Mouse (Mus musculus) macrophage (primary cell): ENCODE results near the gene Traf3. TPM values are rescaled to one million over a fixed set of nuclear protein-coding genes. Genes with fewer than 3 reads are reported as not detected.

Source experiments
- H3K27ac ChIP-seq: fragments of 350-480 bp; formaldehyde crosslinking; 2 replicates; pipeline ENCODE4 v1.9.0; 2021
- H3K36me3 ChIP-seq: fragments of 350-480 bp; formaldehyde crosslinking; 2 replicates; pipeline ENCODE4 v1.9.0; 2021; ENCODE audit errors: inconsistent target
- H3K4me3 ChIP-seq: fragments of 350-480 bp; formaldehyde crosslinking; 2 replicates; pipeline ENCODE4 v1.9.0; 2021; ENCODE audit errors: inconsistent target
- H3K79me2 ChIP-seq: fragments of 350-480 bp; formaldehyde crosslinking; 2 replicates; pipeline ENCODE4 v1.9.0; 2021; ENCODE audit errors: inconsistent target
- WGBS: methylation state at CpG from one replicate; pipeline ENCODE4 v1.1.7; 2026; ENCODE audit warnings: inconsistent platforms; ENCODE audit not compliant: missing documents; 5-methylcytosine and 5-hydroxymethylcytosine counted together
- polyA plus RNA-seq: library from polyadenylated mRNA; stranded (reverse); fragments of 250-400 nt; gene quantifications from 3 replicates; pipeline ENCODE4 v1.2.4, GENCODE M21; 2018; ENCODE audit warnings: inconsistent platforms

The Traf3 gene
- polyA plus RNA-seq, 1 experiment from 2014 or later, result 9.0 TPM

- Histone ChIP-seq H3K27ac (peak overlapping the region; percentile 61), H3K4me3 (no peak overlapping the region; the same call in 1 of the 2 replicates), H3K79me2 (peaks cover 34% of the 10 kb centered on the region), H3K36me3 (no peaks in the 10 kb centered on the region)
- 73% methylated on average over 10 of the region's 10 CpGs for WGBS
Observed at GRCm38 (mm10) chr12:111165146-111165812, 891 bp upstream of the Traf3 start.

GRCm38 (mm10) chr12:111166681-111167289 lies 615 bp downstream of the Traf3 start:
- peak overlapping the region; percentile 45; the same call in 1 of the 2 replicates for H3K27ac ChIP-seq
- under 1% methylated on average over 48 of the region's 48 CpGs for whole genome bisulfite sequencing

GRCm38 (mm10) chr12:111168891-111169290 lies 2.7 kb downstream of the Traf3 start:
- no peak overlapping the region for H3K27ac ChIP-seq
- WGBS, result 96% methylated on average over 4 of the region's 4 CpGs

More at GRCm38 (mm10) chr12:111166681-111167289, 615 bp downstream of the Traf3 start:
- Histone ChIP-seq H3K36me3 (no peaks in the 10 kb centered on the region), H3K79me2 (peaks cover 49% of the 10 kb centered on the region), H3K4me3 (peak overlapping the region; percentile 74)

GRCm38 (mm10) chr12:111178772-111179171 lies 12.6 kb downstream of the Traf3 start:
- H3K27ac ChIP-seq, result no peak overlapping the region

More at GRCm38 (mm10) chr12:111168891-111169290, 2.7 kb downstream of the Traf3 start:
- H3K79me2 ChIP-seq, result peaks cover 70% of the 10 kb centered on the region
- H3K36me3 ChIP-seq, result no peaks in the 10 kb centered on the region
- H3K4me3 ChIP-seq, result no peak overlapping the region

DNA sequence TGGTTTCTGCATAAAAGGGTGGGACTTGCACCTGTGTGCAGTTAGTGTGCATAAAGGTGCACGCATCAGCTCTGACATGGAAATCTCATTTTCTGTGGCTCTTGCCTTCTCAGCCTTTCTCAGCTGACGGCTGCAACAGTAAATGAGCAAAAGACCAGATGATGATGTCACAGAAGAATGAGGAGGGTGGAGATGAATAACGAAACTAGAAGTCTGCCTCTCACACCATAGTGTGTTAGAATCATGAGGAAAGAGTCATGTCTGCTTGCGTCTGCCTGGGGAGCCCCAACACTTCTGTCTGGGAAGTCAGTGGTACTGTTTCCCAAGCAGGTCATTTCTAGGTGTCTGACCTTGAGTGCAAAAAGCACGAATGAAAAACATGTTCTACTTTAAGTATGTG lies 15.7 kb downstream of the Traf3 start:
- no peak overlapping the region for H3K4me3 ChIP-seq
- WGBS, result 75% methylated on average over 5 of the region's 5 CpGs
- H3K36me3 ChIP-seq, result no peaks in the 10 kb centered on the region
- H3K27ac ChIP-seq, result no peak overlapping the region
- H3K79me2 ChIP-seq, result peaks cover 94% of the 10 kb centered on the region

More at GRCm38 (mm10) chr12:111178772-111179171, 12.6 kb downstream of the Traf3 start:
- Histone ChIP-seq H3K36me3 (no peaks in the 10 kb centered on the region), H3K4me3 (no peak overlapping the region), H3K79me2 (peaks cover 100% of the 10 kb centered on the region)
- WGBS, result 93% methylated on average over 4 of the region's 4 CpGs

GRCm38 (mm10) chr12:111182378-111182777 lies 16.2 kb downstream of the Traf3 start:
- 95% methylated on average over 6 of the region's 6 CpGs for WGBS
- H3K36me3 ChIP-seq, result no peaks in the 10 kb centered on the region
- H3K27ac ChIP-seq, result no peak overlapping the region
- no peak overlapping the region for H3K4me3 ChIP-seq
- H3K79me2 ChIP-seq, result peaks cover 92% of the 10 kb centered on the region

- peaks cover 92% of the 10 kb centered on the region for H3K79me2 ChIP-seq
- no peaks in the 10 kb centered on the region for H3K36me3 ChIP-seq
- 73% methylated on average over 5 of the region's 5 CpGs for WGBS
- no peak within 1 kb of the TSS for H3K4me3 ChIP-seq
- H3K27ac ChIP-seq, result no peak within 1 kb of the TSS
Observed at GRCm38 (mm10) chr12:111184476-111184875, 18.3 kb downstream of the Traf3 start, which contains the start of gene 4930595D18Rik. Gene 4930595D18Rik (minus strand): TSS chr12:111184491.

- Histone ChIP-seq H3K79me2 (peaks cover 92% of the 10 kb centered on the region), H3K36me3 (no peaks in the 10 kb centered on the region), H3K4me3 (no peak overlapping the region), H3K27ac (peak overlapping the region; percentile 59)
- 100% methylated on average over 3 of the region's 3 CpGs for whole genome bisulfite sequencing
Observed at GRCm38 (mm10) chr12:111186986-111187385, 20.8 kb downstream of the Traf3 start.

GRCm38 (mm10) chr12:111188295-111188694 lies 22.1 kb downstream of the Traf3 start:
- Histone ChIP-seq H3K36me3 (no peaks in the 10 kb centered on the region), H3K27ac (no peak overlapping the region), H3K79me2 (peaks cover 92% of the 10 kb centered on the region), H3K4me3 (no peak overlapping the region)
- 100% methylated on average over 4 of the region's 4 CpGs for WGBS

- Histone ChIP-seq H3K27ac (no peak overlapping the region), H3K4me3 (no peak overlapping the region), H3K79me2 (peaks cover 87% of the 10 kb centered on the region), H3K36me3 (no peaks in the 10 kb centered on the region)
- 75% methylated on average over 5 of the region's 5 CpGs for WGBS
Observed at GRCm38 (mm10) chr12:111190355-111190754, 24.2 kb downstream of the Traf3 start.

GRCm38 (mm10) chr12:111190891-111191290 lies 24.7 kb downstream of the Traf3 start:
- H3K79me2 ChIP-seq, result peaks cover 87% of the 10 kb centered on the region
- no peak overlapping the region for H3K4me3 ChIP-seq
- H3K27ac ChIP-seq, result no peak overlapping the region
- 80% methylated on average over 2 of the region's 2 CpGs for WGBS
- no peaks in the 10 kb centered on the region for H3K36me3 ChIP-seq

GRCm38 (mm10) chr12:111192777-111193176 lies 26.6 kb downstream of the Traf3 start:
- no peaks in the 10 kb centered on the region for H3K36me3 ChIP-seq
- H3K79me2 ChIP-seq, result peaks cover 95% of the 10 kb centered on the region
- 17% methylated on average over 6 of the region's 6 CpGs for WGBS
- H3K4me3 ChIP-seq, result no peak overlapping the region
- no peak overlapping the region for H3K27ac ChIP-seq

GRCm38 (mm10) chr12:111193331-111193730 lies 27.2 kb downstream of the Traf3 start:
- H3K36me3 ChIP-seq, result no peaks in the 10 kb centered on the region
- WGBS, result 90% methylated on average over 9 of the region's 9 CpGs

DNA sequence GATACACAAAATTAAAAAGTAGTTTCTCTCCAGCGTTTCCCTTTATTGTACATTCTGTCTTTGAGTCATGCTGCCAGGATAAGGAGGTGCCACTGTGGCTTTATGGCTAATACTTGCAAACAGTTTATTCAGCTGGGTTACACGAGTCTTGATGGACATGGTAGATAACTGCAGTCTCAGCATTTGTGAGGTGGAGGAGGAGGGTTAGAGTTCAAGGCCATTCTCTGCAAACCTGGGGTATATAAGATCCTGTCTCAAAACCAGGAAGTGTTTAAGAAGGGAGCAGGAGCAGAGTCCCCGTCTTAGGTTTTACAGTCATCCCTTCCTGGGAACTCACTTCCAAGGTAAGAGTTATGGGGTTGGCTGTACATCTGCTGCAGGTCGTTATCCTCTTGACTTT lies 30.4 kb downstream of the Traf3 start:
- Histone ChIP-seq H3K4me3 (no peak overlapping the region), H3K36me3 (no peaks in the 10 kb centered on the region), H3K27ac (no peak overlapping the region), H3K79me2 (peaks cover 95% of the 10 kb centered on the region)
- 91% methylated on average over 4 of the region's 4 CpGs for WGBS

More at GRCm38 (mm10) chr12:111193331-111193730, 27.2 kb downstream of the Traf3 start:
- H3K4me3 ChIP-seq, result no peak overlapping the region
- no peak overlapping the region for H3K27ac ChIP-seq
- peaks cover 95% of the 10 kb centered on the region for H3K79me2 ChIP-seq

DNA sequence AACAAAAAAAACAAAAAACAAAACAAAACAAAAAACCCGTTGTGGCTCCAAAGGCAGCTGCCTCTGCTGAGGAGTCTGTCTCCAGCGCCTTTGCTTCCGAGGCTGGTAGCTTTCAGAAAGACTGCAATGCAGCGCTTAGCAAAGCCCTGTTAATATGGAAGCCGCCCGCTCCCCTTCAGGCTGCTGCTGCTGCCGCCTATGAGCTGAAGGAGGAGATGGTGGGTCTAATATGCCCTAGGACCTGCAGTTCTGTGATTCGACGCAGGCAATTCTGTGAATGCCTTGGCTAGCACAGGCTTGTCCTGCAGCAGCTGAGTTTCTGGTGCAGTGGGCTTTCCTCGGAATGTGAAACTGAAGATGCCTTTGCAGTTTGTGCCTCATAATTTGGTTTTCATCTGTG lies 36.9 kb downstream of the Traf3 start:
- H3K79me2 ChIP-seq, result peaks cover 99% of the 10 kb centered on the region
- no peak overlapping the region for H3K4me3 ChIP-seq
- 95% methylated on average over 10 of the region's 10 CpGs for WGBS
- H3K36me3 ChIP-seq, result no peaks in the 10 kb centered on the region
- no peak overlapping the region for H3K27ac ChIP-seq
